Mouse (Mus musculus): ENCODE results near the gene Samd14. TPM values are rescaled to one million over a fixed set of nuclear protein-coding genes. Genes with fewer than 3 reads are reported as not detected.
"Not testable (repeated sequence)": the region's sequence is repeated elsewhere in the genome, so short reads cannot be mapped to it uniquely, and the experiment has no call there.

The Samd14 gene
- total RNA-seq, 2 experiments from 2014 or later, result 43.3 to 46.5 TPM

- peak; percentile 73 to 77 for DNase-seq
These were observed 3.0 kb upstream of the Samd14 start for GRCm38 (mm10) chr11:95006525-95007219.

GRCm38 (mm10) chr11:95007418-95007817 is 2.3 kb upstream of the Samd14 start:
- DNase-seq, result no peak

GRCm38 (mm10) chr11:95008661-95009628 is 734 bp upstream of the Samd14 start:
- DNase-seq, result no peak

GRCm38 (mm10) chr11:95010141-95010739 is 561 bp downstream of the Samd14 start:
- no peak for DNase-seq

- DNase-seq, result not testable (repeated sequence)
These were observed 1.2 kb downstream of the Samd14 start for GRCm38 (mm10) chr11:95010841-95011403.

- DNase-seq, result no peak
These were observed 1.7 kb downstream of the Samd14 start for GRCm38 (mm10) chr11:95011416-95011815.

- no peak for DNase-seq
These were observed 2.4 kb downstream of the Samd14 start for GRCm38 (mm10) chr11:95012075-95012474.

- DNase-seq, result no peak
These were observed 2.8 kb downstream of the Samd14 start for GRCm38 (mm10) chr11:95012487-95012886.

- no peak for DNase-seq
These were observed 5.8 kb downstream of the Samd14 start for GRCm38 (mm10) chr11:95015484-95015883.

GRCm38 (mm10) chr11:95022237-95022992 is 12.7 kb downstream of the Samd14 start:
- no peak for DNase-seq

GRCm38 (mm10) chr11:95023481-95023880 is 13.8 kb downstream of the Samd14 start:
- no peak for DNase-seq

GRCm38 (mm10) chr11:95024439-95025184 is 14.9 kb downstream of the Samd14 start:
- DNase-seq, result peak in 1 of 2 experiments; percentile 50

- DNase-seq, result no peak
These were observed 15.7 kb downstream of the Samd14 start for GRCm38 (mm10) chr11:95025227-95026012.

- no peak for DNase-seq
These were observed 16.4 kb downstream of the Samd14 start for GRCm38 (mm10) chr11:95026090-95026542.

- no peak for DNase-seq
These were observed 17.2 kb downstream of the Samd14 start for GRCm38 (mm10) chr11:95026849-95027248.

- no peak for DNase-seq
These were observed 18.3 kb downstream of the Samd14 start for GRCm38 (mm10) chr11:95027850-95028470.

GRCm38 (mm10) chr11:95032945-95033344 is 23.3 kb downstream of the Samd14 start:
- no peak for DNase-seq

GRCm38 (mm10) chr11:95033617-95034016 is 23.9 kb downstream of the Samd14 start:
- DNase-seq, result no peak

GRCm38 (mm10) chr11:95034902-95035301 is 25.2 kb downstream of the Samd14 start:
- no peak for DNase-seq

- DNase-seq, result no peak
These were observed 26.8 kb downstream of the Samd14 start for GRCm38 (mm10) chr11:95036521-95036920.
